Mouse (Mus musculus) adrenal gland, adult 8-10 months (tissue): ENCODE measurements around the gene Gm28051. TPM values are rescaled to one million over a fixed set of nuclear protein-coding genes. Genes with fewer than 3 reads are reported as not detected.

ENCODE experiments used
- DNase-seq: peaks from one replicate; pipeline ENCODE4 v3.0.0; 2022
- total RNA-seq, 4 experiments: library from RNA; stranded (reverse); gene quantifications; 2 replicates each; pipeline ENCODE4 v1.2.4; 2022

The Gm28051 gene
- total RNA-seq, 4 experiments from 2014 or later: not detected

DNA sequence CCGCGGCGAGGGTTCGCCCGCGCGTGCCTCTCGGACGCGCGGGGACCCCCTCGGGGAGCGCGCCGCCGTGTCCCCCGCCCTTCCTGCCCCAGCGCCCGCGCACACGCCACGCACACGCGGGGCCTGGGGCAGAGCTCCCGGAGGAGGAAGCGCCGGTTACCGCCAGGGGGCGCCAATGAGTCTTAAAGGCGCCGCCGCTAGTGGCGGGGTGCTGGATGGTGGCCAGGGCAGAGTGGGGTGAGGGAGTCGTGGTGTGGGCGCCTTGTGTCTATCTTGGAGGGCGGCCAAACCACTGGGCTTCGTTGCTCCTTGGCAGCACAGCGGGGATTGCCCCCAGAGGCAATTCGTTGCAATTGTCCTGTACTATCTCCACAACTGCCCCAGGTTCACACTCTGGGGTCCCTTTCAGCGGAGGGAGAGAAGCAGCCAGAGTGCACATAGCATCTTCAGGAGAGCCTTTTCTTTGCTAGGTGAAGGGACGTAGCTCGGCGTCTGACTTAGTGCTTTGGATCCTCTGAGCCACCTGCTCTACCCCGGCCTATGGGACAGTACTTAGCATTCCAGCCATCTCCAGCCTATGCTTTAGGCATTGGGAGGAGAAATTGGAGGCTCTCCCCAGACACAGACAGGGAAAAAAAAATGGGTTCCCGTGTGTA is 52.2 kb downstream of the Gm28051 start:
- peak; percentile 74 for DNase-seq

DNA sequence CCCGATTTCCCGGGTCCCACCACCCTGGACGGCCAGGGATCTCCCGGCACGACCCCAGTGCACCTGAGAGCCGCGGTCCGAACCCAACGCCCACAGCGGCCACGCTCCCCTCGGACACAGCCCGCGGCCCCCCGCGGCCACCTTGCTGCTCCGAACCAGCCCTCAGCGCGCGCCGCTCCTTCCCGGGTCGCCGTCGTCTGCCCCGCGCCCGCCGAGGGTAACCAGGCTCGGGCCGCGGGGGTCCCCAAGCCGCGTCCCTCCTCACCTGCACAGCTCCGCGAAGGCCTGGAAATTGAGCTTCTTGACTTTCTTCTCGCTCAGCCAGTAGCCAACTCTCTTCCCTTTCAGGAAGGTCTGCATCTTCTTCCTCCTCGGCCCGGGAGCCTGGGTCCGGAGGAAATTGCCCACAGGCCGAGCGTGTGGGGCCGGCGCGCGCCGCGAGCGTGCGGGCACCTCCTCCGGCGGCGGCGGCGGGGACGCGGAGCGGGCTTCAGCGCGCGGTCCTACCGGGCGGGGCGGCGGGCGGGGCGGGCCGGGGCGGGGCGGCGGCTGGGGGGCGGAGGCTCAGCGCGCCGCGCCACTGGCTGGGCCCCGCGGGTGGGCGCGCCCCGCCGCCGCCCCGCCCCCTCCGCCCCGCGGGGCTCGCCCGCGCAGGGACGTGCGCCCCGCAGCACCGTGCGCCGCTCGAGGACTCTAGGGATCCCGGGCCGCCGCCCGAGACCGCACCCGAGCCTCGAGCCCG is 52.9 kb downstream of the Gm28051 start, which contains the start of gene Itpk1:
Itpk1 (minus strand) TSS at position 474 of the 742 bp plus-strand sequence.
- DNase-seq: no peak

DNA sequence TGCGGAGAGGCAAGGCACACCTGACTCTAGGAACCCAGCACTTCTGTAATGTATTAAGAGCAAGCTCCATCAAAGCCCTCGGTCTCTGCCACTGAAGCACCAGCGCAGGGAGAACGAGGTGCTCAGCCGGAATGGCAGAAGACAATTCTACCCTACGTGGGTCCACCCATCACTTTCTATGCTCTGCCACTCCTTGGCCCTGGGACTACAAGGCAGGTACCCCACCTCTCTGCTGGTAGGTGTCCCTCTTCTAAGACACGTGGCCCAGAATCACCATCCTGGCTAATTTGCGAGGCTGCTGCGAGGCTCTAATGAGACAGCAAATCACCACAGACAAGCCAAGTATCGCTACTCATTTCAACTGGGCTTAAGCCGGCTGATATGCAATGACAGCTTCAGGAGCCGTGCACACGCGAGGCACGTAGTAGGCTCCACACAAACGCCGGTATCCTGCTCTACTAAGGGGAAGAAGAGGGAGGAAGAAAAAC is 53.6 kb downstream of the Gm28051 start:
- DNase-seq: no peak

DNA sequence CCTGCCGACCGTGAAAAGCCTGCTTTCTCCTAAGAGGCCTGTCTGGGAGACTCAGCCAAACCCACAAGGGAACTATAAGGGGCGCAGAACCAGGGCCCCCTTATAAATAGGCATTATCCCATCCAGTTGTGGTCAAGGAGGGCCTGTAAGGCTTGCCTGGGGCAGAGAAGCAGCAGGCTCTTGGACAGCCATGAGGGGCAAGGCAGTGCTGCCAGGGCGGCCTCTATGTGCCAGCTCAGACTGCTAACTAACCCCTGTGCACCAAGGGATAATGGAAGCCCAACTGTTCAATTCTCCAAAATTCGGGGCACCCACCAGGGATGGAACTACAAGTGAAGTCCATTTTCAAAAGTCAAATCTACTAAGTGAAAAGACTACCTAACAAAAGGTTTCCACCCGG is 54.1 kb downstream of the Gm28051 start:
- DNase-seq: no peak

DNA sequence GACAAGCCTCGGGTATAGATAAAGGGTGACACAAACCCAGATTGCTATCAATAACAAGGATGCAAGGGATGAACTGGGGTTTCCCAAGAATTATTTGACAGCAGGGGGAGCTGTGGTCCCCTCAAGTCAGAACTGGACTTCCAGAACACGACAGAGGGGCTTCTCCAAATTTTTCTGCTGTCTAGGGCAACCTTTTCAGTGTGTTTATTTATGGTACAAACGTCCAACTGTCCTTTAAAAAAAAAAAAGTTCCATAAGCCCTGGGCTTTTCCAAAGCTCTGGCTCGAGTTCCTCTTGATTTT is 54.5 kb downstream of the Gm28051 start:
- no peak for DNase-seq

DNA sequence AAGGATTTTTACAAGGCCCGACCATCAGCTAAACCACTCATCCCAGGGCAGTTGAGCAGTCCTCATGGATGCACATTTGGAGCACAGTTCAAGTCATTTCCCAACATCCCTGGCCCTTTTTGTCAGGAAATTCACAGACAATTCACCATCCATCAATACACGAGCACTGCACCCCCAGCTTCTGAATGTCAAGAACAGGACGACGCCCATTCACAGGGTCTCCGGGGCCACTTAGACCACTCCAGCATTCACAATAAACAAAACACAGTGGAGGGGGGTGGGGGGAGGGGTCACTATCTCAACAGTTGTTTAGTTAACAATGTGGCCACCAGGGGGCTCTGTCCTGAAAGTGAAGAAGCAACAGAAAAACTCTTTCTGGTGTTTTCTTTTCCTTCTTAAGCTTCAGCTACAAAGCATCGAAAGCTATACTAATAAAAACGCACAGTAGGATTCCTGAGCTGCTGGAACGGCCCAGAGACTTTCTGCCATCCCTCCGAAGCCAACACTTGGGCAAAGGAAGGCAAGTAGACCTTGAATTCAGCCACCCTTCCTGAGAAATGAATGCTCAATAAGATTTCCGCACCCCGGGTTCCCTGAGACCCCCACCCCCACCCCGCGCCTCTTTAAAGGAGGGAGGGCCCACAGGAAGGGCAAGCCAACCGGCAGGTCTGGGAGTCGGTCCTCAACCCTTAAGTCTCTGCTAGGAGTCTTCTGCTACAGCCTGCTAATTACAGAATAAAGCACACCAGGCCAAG is 55.0 kb downstream of the Gm28051 start:
- no peak for DNase-seq

DNA sequence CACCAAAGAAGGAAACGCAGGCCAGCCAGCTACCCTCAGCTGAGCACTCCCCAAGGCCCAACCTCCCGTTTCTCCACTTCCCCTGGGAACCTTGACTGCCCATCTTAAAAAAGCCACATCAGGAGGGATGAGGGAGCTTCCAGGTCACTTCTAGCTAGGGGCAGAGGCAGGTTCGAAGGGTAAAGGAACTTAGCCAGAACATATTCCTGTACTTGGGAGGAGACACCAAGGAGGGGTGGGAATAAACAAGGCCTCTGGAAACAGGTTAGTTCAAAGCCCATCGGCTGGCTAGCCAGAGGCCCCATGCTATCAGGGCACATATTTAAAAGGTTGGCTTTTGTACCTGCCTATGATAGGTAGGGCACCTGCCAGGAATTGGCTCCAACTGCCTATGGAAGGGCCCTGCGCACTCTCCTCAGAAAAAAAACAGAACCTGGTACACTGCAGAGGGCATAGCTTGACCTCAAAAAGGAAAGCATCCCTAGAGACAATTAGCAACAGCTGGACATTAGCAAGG is 55.8 kb downstream of the Gm28051 start:
- no peak for DNase-seq

DNA sequence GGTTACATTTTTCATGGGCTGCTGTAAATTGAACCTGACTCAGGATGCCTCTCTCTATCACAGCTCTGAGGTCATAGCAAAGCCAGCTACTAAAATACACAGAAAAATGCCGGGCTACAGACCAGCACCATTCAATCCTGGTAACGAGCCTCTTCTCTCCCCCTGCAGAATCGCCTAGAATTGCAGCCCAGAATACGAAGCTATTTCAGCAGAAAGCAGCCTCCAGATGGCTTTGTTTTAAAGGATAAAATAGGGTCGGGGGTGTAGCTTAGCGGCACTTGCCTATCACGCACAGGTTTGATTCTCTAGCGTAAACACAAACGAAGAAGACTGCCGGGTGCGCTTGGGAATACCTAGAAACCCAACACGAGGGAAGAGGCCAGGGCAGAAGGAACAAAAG is 57.1 kb downstream of the Gm28051 start:
- no peak for DNase-seq

DNA sequence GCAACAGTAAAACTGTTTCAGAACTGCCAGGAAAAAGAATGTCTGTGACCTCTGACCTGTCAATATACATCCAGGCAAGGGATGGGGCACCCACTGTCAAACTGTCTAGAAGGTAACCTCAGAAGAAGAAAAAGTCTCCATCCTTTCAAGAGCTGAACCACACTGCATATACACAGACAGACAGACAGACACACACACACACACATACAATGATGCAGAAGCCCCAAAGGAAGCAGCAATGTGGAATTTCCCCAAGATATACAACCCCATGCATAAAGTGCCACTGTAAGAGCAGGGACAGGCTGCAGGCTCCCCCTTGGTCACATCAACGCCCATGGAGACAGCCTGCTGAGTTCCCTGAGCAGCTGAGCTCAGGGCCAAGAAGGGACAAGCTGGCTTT is 58.4 kb downstream of the Gm28051 start:
- DNase-seq: no peak

DNA sequence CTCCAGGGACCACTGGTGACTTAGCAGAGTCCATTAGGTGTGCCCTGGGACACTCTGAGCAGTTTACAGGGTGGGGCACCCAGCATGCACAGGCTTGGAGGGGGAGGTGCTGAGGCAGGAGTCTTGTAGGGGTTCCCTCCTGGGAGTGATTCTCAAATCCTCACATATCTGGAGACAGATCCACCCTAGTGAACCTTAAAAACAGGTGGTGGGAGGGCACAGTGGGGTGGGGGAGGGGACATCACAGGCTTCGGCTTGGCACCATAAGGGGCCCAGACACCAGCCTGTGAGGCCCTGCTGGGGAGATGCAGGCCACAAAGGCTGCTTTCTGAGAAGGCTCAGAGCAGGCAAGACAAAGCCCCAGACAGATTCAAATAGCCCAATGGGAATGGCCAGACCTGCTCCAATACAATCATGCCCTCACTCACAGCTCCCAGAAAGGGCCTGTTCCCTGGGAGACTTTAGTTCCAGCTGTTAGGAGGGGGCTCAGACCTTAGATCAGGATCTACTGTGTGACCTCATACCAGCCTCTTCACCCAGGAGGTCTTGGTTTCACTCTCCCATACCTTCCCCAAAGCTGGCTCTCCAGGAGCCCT is 59.4 kb downstream of the Gm28051 start:
- DNase-seq: no peak

DNA sequence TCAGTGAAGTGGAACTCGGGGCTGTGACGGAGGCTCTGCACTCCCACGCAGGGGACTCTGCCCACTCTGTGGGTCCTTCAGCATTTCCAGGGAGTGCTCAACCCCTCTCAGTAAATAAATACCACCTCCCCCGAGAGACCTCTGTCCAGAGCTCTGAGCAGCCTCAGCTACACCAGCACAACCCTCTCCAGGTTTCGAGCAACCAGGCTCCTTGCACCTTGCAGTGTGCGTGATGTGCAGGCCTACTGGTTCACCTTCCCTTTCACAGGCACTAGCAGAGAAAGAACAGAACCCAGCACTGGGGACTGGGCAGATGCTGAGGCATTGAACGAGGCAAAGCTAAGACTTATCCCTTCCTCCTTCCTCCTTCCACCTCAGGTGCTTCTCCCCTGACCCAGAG is 60.2 kb downstream of the Gm28051 start:
- no peak for DNase-seq

DNA sequence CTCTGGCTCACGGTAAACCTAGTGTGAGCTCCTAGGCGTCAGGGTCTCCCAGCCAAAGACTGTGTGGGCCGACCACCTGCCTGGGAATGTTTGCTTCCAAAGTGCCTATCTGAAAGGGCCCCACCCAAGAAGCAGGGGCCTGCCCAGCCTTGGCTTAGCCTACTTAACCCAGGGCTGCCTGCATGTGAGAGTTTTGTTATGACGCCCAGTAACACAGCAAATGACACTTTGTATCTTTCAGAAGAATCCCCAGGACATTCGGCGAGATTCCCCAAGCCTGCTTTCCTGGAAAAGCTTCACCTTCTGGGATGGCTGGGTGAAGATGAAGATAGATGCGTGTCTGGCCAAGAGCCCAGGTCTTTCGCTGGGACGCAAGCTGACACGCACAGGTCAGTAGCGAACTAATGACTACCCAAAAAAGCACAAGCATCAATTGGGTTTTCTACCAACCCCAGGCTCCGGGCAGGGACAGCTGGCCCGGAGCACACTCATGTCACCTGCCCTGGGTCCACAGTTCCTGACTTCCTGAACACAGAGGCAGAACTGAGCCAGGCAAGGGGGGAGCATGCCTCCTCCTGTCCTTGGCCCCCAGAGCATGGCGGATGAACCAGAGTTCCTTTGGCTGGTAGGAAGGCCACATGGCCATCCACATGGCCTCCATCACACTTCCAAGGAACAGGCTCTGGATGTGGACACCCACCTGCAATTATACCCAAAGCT is 60.8 kb downstream of the Gm28051 start:
- no peak for DNase-seq

DNA sequence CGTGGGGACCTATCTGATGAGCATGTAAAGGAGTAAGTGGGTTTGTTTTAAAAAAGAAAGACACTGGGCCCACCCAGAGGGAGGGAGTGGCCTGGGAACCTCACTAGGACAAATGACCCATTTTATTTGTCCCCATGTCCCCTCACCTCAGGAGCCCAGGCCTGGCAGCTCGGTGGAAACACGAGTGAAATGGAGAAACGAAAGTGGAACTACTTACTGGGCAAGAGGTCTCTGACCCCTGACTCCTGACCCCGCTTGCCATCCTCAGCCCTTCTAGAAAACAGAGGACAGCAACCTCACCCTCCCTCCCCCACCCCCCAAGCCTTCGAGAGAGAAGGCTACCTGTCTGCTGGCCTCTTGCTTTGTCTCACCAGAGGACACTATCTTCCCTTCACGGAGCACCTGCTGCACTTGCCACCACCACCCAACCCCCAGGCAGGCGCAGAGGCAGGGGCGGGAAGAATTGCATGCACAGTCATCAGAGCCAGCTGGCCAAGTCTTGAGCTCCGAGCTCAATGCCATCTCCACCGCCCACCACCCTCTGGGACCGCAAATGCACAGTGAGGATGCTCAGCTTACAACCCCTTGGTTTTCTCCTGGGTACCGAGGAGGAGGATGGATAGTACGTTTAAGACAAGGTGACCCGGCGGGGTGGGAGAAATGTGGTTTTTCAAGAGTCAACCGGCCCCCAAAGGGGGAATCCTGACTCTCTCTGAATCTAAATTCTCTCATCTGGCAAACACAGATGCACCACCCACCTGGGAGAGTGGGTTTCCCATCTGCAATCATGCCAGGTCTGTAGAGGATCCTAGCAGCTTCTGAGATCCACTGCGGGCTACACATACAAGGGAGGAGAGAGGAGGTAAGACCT is 62.0 kb downstream of the Gm28051 start:
- DNase-seq: no peak

DNA sequence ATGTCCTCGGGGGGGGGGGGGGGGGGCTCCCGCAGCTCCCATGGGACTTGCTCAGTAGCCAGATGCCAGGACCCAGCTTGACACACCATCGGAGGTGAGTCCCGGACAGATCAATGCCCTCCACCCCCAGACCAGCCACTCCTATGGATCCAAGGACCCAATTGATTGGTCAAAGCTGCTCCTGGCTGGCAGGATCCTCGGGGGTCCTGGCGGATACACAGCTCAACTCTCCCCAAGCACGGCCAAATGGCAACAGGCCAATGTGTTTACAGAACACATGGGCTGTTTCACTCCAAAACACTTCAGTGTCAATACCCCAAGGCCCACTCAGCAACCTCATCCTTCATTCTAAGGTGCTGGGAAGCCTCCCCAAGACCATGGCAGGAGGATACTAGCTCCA is 65.8 kb downstream of the Gm28051 start:
- no peak for DNase-seq

DNA sequence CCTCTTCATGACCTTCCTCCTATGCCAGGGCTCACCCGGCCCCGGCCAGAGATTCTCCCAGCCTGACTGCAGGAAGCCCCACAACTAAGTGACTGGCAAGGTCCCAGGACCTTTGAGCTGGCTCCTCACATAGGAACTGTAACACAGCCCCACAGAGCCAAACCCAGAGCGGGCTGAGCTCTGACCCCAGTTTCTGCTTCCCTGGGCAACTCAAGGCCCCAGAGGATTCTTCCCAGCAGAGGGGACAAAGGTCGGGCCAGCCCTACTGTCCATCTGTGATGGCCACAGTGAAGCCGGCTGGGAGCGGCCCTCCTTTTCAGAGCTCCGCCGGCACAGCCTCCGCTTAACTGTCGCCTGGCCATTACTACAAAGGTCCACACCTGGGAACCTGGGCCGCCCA is 66.4 kb downstream of the Gm28051 start:
- no peak for DNase-seq

DNA sequence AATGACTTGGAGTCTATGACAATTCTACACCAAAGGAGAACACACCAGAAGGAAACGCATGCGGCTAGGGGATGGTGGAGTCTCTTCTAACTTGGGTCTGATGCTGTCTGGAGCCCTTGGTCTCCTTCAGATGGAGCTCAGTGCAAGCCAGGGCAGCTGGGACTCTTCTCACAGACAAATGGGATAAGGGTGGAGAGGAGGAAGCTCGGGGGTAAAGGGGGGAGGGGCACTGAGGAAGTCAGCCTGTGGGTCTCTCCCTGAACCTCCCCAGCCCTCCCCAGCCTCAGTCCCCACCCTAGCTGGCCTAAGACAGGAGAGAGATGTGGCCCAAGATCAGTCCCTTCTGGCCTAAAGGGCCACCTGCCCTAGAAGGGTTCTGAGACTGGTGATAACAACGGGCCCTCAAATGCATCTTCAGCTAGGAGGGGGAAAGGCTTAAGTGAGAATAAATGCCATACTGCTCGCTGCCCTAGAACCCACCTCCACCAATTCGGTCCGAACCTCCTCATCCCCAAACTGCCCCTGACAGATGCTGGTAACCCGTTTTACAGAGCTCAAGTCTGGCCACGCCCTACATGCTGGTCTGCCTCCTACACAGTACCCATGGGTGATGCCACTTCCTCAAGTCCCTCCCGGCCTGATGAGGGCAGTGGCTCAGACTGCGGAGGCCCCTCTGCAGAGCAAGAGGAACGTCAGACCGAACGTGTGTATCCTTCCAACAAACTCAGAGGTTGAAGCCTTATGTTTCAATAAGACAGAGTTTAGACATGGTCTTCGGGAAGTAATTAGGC is 67.6 kb downstream of the Gm28051 start:
- DNase-seq: no peak

DNA sequence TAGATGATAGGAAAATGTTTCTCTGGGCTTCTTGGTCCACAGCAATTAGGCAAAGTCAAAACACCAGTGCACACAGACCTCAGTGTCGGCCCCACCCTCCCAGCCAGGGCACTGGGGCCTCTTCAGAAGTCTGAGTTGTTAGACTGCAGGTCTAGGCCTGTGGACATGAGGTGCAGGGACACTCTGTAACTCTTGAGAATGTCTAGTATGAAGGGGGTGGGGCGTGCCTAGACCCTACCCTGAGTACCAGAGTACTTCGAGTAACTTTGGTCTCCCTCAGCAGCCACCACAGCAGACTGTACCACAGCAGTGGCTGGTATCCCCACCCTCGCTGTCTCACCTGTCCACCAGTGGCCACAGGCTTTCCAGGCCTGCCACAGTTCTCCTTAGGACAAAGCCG is 71.2 kb downstream of the Gm28051 start:
- DNase-seq: no peak

DNA sequence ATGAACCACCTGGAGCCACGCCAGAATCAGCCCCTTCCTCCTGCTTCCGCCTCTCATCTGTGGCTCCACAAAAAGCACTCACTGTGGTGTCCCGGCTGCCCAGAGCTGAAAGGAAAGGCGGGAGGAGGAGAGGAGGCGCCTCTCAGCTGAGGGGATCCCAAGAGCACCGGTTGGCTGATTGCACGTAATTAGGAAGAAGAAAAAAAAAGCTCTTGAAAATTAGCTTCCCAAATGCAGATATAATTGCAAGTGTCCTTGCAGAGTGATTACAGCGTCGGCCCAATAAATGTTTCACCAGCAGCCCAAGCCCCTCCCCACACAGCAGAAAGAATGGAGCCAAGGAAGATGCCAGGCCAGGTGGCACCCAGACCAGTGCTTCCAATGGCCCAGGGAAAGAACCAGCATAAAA is 72.0 kb downstream of the Gm28051 start:
- DNase-seq: no peak

DNA sequence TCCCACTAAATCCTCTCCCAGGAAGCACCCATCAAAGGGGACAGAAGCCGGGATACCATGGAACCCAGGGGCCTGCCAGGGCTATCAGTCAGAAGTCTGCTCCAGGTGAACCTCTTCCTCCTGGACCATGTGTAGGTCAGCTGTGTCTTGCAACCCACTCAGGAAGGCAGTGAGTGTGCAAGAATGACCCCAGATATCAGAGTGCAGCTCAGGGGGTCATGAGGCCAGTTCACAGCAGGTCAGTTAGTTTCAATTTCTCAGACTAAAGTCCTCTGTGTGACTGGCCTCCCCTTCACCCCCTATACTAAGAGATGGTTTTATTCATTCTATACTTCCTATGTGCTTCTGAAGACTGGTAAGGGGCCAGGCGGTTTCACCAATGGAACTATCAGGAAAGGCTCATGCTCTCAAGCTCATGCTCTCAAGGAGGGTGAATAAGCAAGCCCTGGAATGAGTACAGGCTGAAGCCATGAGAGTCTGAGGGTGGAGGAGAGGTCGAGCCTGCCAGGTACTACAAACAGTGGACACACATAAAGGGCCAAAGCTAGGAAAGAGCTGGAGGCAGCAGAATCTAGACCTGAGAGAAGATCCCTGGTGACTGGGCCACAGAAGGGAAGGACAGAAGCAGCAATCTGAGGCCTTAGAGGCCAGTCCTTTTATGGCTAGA is 72.7 kb downstream of the Gm28051 start:
- no peak for DNase-seq

DNA sequence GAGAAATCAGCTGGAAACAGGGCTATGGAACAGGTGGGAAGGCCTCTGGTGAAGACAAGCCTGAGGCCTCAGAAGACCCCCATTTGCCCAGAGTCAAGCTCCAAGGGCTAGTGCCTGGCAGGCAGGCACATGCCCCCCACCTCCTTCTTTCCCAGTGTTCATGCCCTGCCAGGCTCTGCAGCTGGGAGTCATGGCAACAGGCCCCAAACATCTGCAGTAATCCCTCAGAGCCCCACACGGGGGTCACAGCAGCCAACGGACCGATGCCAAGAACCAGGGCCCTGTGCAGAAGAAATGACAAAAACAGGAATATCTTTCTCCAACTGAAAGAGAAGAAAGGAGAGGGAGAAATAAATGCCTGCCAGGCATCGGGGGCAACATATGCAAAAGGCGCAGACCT is 73.6 kb downstream of the Gm28051 start:
- DNase-seq: no peak
